Mouse (Mus musculus) cortical plate, adult 2 months (tissue): ENCODE results near the gene Mrps24.

Experiments used
- CTCF ChIP-seq: fragments of 200-500 bp; IDR thresholded peaks from 2 replicates; pipeline ENCODE4 v1.5.1; 2011; ENCODE audit warnings: mild to moderate bottlenecking, control low read depth, low read length; ENCODE audit not compliant: insufficient read depth; ENCODE audit errors: extremely low read depth
- POLR2A ChIP-seq: fragments of 200-500 bp; IDR thresholded peaks from 2 replicates; pipeline ENCODE4 v1.6.1; 2011; ENCODE audit warnings: mild to moderate bottlenecking, low read length, control low read depth; ENCODE audit not compliant: insufficient read depth; ENCODE audit errors: extremely low read depth

DNA sequence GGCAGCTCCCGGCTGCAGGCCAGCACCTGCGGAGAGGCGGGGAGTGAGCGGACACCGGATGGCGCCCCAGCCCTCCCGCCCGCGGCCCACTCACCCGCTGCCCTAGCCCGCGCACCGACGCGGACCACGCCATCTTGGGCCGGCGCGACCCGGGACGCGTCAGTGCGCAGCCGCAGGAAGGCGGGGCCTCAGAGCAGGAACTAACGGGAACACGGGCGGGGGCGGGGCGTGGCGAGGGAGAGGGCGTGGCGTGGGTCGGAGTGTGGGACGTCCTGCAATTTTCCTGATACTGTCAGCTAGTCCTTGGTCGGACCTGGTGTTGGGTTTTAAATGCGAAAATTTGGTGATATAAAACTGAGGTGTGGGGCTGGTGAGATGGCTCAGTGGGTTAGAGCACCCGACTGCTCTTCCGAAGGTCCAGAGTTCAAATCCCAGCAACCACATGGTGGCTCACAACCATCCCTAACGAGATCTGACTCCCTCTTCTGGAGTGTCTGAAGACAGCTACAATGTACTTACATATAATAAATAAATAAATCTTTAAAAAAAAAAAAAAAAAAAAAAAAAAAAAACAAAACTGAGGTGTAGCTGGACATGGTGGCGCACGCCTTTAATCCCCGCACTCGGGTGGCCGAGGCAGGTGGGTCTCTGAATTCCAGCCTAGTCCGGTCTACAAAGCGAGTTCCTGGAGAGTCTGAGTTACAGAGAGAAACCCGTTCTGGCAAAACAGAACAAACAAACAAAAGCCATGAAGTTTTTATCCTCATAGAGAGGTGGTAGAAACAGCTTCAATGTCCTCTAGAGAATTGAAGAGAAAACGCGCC, 7.7 kb downstream of the Mrps24 start:
- peak; percentile 63; the same call in 1 of the 2 replicates for TF ChIP-seq POLR2A
- TF ChIP-seq CTCF: no peak
